Mouse (Mus musculus) adrenal gland, postnatal 4 days (tissue): ENCODE results near the gene H2-M10.1. TPM values are rescaled to one million over a fixed set of nuclear protein-coding genes. Genes with fewer than 3 reads are reported as not detected.
A peak's percentile ranks its signal among the peaks of the same experiment; 100 is the strongest.
"Not testable (repeated sequence)": the region's sequence is repeated elsewhere in the genome, so short reads cannot be mapped to it uniquely, and the experiment has no call there.

ENCODE experiments used
- DNase-seq, 2 experiments: peaks; one replicate each; pipeline ENCODE4 v3.0.0; 2021 to 2022; ENCODE audit warnings: low spot score in 2 of 2, mixed read lengths in 2 of 2
- long read RNA-seq, 2 experiments: library from polyadenylated mRNA; stranded (forward); transcript quantifications; one replicate each; pipeline ENCODE4 v2.0.0; 2021
- total RNA-seq, 2 experiments: library from RNA; stranded (reverse); gene quantifications; 2 replicates each; pipeline ENCODE4 v1.2.3; 2021

H2-M10.1 gene
- total RNA-seq: not detected
- long read RNA-seq, experiment 1: 0 reads
- long read RNA-seq, experiment 2: 0 reads

DNA sequence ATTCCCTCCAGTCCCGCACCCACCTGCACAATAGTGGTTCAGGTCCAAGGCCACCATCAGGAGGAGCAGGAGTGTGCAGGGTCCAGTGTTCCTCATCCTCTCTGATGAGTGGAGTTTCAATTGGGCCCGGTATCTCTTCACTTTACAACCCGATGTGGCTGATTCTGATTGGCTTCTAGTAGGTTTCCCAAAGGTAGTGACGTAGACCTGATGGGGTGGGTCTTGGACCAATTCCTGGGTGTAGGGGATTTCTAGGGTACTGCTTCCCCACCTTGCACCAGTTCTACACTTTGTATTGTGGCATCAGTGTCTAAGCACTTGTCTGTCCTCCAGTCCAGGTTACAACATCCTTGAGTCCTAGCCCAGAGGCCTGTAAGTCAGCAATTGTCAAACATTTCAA is at the start of gene H2-M10.1:
H2-M10.1 (minus strand) TSS at position 101 of the 400 bp plus-strand sequence.
- no peak for DNase-seq

GRCm38 (mm10) chr17:36368317-36368716 is 42.4 kb upstream of the H2-M10.1 start, which contains the start of gene H2-M10.3:
H2-M10.3 (minus strand) TSS chr17:36368417.
- DNase-seq: not testable (repeated sequence)

DNA sequence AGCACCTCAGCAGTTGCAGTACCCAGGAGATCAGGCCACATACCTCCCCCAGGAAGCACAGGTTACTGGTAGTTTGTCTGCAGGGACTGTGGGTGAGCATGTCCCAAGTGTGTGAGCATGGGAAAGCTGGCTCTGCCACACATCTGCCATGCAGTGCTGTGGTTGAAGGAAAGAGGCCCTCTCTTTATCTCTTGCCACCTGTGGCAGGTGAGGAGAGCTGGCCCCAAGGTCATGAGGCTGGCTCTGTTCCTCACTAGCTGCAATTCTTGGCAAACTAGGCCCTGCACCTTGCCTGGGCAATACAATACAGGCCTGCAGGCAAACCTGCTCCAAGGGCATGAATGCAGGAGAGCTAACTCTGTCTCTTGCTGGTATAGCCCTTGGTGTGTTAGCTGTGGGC is 36.4 kb upstream of the H2-M10.1 start:
- not testable (repeated sequence) for DNase-seq

DNA sequence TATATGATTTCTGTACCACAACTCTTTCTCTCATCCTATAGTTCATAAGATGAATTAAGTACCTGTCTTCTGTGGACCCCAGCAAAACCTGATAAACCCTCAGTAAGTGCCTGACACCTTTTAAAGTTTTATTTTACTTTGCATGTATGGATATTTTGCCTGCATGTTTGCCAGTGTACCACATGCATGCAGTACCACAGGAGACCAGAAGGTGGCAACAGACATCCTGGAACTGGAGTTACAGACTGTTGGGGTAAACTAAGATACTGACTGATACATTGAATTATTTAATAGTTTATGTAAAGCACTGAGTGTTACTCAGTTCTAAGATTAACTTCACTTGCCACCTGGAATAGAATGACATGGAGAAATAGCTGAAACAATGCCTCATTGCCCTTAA is 31.6 kb upstream of the H2-M10.1 start:
- not testable (repeated sequence) for DNase-seq

DNA sequence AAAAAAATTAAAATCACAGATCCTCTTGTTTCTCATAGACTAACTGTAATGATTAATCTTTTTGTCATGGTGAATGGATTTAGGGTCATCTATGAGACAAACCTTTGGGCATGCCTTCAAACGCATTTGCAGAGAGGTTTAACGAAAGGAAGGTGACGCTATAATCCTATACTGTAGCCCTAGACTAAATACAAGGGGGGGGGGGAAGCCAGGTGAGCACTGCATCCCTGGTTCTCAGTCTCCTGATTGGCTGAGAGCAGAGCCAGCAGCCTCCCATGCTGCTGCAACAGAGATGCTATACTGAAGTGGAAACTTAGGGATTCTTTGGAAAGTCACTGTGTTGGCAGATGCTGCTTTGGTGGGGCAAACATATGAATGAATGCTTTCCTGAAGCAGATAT is 29.8 kb upstream of the H2-M10.1 start:
- no peak for DNase-seq

GRCm38 (mm10) chr17:36355343-36355742 is 29.4 kb upstream of the H2-M10.1 start:
- not testable (repeated sequence) for DNase-seq

DNA sequence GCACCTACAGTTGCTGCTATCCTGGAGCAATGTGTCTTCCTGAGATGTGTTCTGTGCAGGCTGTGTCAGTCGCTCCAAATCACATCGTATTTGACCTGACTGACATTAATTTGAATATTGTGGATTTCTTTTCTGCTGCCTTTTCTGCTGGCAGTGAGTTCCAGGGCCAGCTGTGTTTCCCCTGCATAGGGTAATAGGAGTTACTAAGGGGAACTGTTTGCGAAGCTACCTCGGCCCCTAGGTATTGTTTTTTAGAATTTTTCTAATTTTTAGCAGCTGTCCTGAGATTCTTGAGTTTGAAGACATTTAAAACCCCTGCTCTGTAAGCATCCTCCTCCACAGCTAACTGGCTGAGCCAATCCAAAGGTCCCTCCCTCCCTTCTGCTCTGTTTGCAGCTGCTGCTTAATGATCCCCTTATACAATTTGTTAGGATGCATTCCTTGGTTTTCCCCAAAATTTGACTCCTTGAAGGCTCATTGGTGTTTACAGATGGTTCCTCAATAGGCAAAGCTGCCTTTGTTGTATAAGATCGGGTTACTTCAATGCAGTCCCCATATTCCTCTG is 10.2 kb downstream of the H2-M10.1 start:
- DNase-seq: no peak

- peak in 1 of 2 experiments; percentile 8 for DNase-seq
Observed at GRCm38 (mm10) chr17:36315041-36315688, 10.8 kb downstream of the H2-M10.1 start.

DNA sequence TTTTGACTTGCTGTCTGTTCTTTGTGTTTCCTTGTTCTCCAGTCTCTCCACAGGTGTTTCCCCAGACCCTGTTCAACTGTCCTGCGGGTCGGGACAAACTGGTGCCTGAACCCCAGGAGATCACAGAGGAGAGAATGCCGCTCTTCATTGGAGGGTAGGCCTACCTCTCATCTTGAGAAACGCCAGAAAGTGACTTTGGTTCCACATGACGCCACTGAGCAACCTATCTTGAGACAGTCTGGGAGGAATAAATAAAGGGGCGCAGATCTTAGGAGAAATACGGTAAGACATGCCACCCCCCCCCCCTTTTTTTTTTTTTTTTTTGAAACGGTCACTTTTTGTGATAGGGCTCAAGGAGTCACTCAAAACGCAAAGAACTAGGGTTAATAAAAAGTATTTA is 11.4 kb downstream of the H2-M10.1 start:
- no peak for DNase-seq

GRCm38 (mm10) chr17:36309293-36309692 is 16.7 kb downstream of the H2-M10.1 start:
- DNase-seq: no peak

GRCm38 (mm10) chr17:36308855-36309254 is 17.1 kb downstream of the H2-M10.1 start:
- peak in 1 of 2 experiments; percentile 42 for DNase-seq

DNA sequence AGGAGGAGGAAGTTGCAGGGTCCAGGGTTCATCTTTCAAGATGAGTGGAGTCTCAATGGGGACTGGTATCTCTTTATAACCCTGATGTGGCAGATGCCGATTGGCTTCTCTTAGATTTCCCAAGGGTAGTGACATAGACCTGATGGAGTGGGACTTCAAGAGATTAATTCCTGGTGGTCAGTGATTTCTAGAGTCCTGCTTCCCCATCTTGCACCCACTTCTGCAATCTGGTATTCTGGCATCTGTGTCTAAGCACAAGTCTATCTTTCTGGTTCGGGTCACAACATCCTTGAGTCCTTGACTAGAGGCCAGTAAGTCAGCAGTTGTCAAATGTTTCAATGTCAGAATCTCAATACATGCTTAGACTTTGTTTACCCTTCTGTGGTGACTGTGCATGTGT is 39.6 kb downstream of the H2-M10.1 start, which contains the start of gene H2-M10.2:
H2-M10.2 (minus strand) TSS at position 101 of the 400 bp plus-strand sequence.
- no peak for DNase-seq

- no peak for DNase-seq
Observed at GRCm38 (mm10) chr17:36281521-36282245, 44.3 kb downstream of the H2-M10.1 start.

DNA sequence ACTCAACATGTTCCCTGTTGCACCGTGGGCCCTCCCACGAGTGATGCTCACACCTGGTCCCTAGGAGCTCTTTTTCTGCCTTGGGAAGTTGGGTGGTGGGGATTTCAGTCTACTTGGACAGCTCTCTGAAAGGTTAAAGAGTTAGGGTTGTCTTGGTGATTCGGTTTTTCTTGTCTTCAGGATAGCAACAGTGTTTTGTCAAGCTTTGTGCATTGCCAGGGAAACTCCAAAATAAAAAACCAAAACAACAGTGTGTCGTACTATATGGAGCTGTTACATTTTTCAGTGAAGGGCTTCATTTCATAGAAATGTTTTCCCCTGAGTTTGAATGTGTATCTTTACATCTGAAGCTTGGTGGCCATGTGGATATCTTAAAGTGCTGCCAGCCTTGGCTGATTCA is 51.2 kb downstream of the H2-M10.1 start:
- no peak for DNase-seq

- DNase-seq: no peak
Observed at GRCm38 (mm10) chr17:36273796-36274195, 52.2 kb downstream of the H2-M10.1 start.

Other genes with a start within 250 kb of the H2-M10.1 start
- under 1 TPM; 0.20 to 0.25 TPM for gene Gm19684, start 204.5 kb downstream of the H2-M10.1 start, total RNA-seq
- not detected for gene Gm7030, start 196.7 kb downstream of the H2-M10.1 start, total RNA-seq
- under 1 TPM in 1 of 2 experiments, not detected in 1; 0.50 TPM for gene Gm8909, start 157.6 kb downstream of the H2-M10.1 start, total RNA-seq
- gene H2-T3, start 135.9 kb downstream of the H2-M10.1 start, total RNA-seq: not detected
- gene Rpp21, start 68.1 kb downstream of the H2-M10.1 start, total RNA-seq: 10 to 100 TPM; 41.5 to 45.2 TPM
- 10 to 100 TPM; 22.3 to 23.0 TPM for gene Trim39, start 53.9 kb downstream of the H2-M10.1 start, total RNA-seq
- not detected for gene H2-M10.2, start 39.7 kb downstream of the H2-M10.1 start, total RNA-seq
- gene H2-M10.3, start 42.3 kb upstream of the H2-M10.1 start, total RNA-seq: not detected
- gene H2-M10.4, start 136.2 kb upstream of the H2-M10.1 start, total RNA-seq: not detected
- gene H2-M11, start 220.9 kb upstream of the H2-M10.1 start, total RNA-seq: not detected